Mouse (Mus musculus): ENCODE data around the gene AW549877. TPM values are rescaled to one million over a fixed set of nuclear protein-coding genes. Genes with fewer than 3 reads are reported as not detected.

Gene AW549877
- total RNA-seq, 4 experiments from 2014 or later, result 15.3 to 25.6 (median 19.9) TPM

DNA sequence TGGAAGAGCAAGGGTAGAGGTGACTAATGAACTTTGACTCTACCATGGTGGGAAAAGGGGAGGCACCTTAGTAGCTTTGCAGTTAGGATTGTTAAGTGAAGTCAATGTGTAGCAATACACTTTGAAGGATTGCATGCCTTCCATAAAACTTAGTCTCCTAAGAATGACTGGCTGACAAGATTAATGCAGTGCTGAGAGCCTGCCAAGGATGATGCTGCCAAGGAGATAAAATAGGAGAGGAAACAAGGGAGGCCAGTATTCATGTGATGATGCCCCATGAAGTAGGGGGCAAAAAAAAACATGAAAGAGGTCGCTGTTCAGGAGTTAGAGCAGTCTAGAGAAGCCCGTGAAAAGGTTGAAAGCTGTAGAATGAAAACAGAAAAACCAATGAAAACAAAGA, 10.7 kb downstream of the AW549877 start:
- DNase-seq (ENCODE audit: low spot score), result no peak

DNA sequence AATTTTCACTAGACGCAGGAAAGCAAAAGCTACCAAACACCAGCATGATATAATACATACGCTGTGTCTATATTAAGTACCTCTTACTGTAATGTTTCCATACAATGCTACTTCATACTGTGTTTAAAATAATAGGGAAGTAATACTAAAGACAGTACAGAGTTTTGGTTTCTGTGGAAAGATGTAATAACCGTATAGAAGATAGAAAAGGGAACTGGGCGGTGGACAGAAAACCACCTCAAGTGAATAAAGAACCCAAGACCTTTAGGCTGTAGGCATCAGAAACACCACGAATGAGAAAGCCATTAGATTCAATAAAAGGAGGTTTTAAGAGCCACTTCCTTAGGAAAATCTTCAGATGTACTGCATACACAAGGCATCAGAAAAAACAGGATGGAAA, 12.8 kb downstream of the AW549877 start:
- no peak for DNase-seq (ENCODE audit: low spot score)

DNA sequence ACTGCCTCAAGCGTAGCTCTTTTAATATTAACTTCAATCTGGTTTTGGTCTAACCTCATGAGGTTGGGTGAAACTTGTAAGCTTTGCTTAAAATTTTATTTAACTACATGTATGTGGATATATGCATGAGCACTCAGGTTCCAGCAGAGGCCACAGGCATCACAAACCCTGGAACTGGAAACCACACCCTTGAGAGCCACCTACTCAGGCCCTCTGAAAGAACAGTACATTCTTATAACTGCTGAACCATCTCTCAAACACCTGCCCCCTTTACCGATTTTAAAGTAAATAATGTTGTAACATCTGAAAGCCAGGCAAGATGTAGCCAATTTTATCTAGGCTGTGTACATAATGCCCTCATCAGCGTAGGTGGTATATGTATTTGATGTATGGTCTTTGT, 15.7 kb downstream of the AW549877 start:
- DNase-seq (ENCODE audit: low spot score), result no peak

DNA sequence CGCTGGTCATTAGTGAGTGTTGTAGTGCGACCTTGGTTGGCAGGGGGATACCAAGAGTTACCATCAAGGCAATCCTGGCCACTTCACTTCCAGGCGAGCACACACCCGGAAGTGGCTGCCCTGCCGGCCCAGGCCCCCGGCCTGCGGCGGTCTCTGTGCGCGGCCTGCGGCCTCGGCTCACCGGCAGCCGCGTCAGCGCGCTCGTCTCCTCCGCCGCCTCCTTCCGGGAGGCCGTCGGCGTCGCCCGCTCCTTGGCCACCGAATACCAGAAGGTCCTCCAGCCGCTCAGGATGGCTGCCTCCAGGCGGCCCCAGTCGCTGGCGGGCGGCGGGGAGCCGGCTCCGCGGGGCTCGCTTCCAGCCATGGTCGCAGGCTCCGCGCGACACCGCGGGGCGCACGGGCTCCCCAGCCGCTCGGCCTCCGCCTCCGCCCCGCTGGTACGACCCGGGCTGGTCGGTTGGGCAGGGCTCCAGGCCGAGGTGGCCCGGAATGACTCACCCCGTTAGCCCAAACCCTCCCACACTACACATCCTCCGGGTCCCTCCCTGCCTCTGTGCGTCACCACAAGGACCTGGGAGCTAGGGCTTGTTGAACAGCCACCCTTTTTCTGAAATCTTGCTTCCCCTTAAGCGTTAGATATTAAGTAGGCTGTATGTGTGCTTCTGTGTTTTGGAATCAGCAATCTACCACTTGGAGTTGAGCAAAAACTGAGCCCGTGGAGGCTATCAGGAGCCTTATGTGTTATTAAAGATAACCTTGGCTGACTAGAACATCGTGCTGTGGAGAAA, 16.3 kb downstream of the AW549877 start, which contains the start of gene Fbxo4:
Fbxo4 (minus strand) TSS at position 513 of the 788 bp plus-strand sequence.
- DNase-seq (ENCODE audit: low spot score), result peak; percentile 86

DNA sequence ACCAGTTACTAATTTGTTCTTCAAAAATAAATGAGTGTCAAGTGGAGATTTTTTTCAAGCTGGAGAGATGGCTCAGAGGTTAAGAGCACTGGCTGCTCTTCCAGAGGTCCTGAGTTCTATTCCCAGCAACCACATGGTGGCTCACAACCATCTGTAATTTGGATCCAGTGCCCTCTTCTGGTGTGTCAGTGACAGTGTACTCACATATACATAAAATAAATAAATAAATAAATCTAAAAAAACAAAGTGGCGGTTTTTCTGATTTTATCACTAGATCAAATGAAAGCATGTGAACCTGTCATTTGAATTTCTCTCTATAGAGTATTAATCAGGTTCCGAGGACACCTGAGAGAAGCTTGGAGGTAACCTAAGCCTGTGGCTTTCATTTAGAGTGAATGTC, 17.3 kb downstream of the AW549877 start:
- no peak for DNase-seq (ENCODE audit: low spot score)

DNA sequence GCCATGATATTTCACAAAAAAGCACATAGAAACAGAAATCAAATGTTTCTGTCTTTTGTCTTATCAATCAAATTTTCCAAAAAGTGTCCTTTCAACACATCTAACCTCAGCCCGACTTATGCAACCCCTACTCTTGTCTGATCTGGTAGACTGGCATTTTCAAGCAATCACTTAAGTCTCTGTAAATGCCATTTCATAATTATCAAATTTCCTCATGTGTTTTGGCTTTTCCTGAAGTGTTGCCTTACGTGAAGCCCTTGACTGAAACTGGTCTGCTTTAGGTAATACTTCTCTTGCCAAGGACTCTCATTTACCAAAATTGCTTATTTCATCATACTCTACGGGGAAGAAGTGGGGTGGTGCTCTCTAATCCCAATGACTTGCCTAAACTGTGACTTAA, 22.2 kb downstream of the AW549877 start:
- DNase-seq (ENCODE audit: low spot score), result no peak

DNA sequence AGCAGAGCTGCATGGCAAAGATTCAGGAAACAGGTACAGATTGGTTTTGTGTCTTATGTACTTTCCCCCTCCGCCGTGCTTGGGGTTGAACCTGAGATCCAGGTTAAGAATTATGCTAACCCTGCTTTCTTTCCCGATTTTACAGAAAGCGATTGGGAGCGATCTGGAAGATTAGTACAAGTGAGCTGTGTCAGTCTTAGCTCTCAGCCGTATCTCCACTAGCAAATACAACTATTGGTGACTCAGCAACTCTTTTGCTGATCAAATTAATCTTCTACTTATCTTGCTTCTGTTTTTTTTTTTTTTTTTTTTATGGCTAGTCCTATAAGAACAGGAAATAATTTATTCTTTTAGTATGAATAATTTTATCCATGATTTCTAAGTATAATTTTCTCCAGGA, 25.4 kb downstream of the AW549877 start:
- no peak for DNase-seq (ENCODE audit: low spot score)

DNA sequence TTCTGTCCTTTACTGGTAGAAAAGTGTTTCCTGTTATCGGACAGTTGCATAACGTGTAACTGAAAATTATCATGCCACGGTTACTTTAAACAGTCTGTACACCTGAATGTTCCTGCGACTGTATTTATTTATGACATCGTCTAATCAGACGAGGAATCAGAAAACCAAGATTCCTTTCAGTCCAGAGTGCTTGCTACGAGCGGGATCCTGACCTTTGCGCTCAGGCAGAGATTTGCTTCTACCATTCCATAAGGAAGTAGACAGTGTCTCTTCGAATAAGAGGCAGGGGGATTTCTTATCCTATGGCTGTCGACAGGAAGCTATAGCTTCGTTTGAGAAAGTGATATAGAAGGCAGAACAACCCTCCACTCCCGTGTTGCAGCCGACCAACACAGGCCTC, 25.8 kb downstream of the AW549877 start:
- no peak for DNase-seq (ENCODE audit: low spot score)

DNA sequence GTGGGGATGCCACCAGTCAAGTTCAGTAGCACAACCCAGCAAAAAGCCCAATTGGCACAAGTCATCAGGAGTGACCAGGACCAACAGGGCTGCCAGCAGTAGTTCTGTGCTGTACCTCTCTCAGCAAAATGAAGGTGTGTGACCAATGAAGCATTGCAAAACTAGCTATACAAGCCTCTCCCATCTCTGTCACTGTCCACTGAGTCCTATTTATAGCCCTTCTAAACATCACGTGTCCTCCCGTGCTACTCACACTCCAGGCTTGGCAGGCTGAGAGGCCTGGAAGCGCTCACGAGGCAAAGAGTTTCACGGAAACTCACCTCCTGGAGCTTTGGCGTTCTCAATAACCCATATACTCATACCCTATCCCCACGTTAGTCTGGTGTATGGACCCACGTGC, 33.3 kb downstream of the AW549877 start:
- peak; percentile 62 for DNase-seq (ENCODE audit: low spot score)

DNA sequence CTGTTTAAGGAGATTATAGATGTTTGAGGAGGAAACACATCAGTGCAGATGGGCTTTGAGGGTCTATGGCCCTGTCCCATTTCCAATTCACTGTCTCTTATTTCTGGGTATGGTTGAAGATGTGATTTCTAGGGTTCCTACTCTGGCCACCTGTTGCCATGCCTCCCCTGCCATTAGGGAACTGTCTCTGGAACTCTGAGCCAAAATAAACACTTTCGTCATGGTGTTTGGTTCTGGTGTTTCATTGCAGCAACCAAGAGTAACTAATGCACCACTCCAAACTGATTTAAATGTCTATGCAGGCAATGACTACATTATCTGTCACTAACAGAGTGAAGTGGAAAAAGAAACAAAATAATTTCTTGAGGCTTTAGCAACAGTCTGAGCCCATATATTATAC, 35.5 kb downstream of the AW549877 start:
- no peak for DNase-seq (ENCODE audit: low spot score)

DNA sequence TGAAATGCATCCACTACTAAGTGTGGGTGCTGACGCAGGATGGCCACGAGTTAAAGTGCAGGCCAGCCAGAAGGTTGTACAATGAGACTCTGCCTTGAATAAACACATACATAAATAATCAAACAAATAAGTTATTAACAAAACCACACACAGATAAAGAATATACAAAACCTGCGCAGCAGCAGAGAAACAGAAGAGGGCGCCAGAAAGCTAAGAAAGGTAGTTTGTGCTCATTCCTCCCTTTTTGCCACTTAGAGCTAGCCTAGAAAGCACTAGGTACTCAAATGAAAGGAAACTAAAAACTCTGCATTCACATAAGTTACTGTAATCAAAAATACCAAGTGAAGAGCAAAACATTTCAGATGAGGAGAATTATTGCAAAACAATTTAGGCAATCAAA, 37.6 kb downstream of the AW549877 start:
- DNase-seq (ENCODE audit: low spot score), result peak; percentile 50

DNA sequence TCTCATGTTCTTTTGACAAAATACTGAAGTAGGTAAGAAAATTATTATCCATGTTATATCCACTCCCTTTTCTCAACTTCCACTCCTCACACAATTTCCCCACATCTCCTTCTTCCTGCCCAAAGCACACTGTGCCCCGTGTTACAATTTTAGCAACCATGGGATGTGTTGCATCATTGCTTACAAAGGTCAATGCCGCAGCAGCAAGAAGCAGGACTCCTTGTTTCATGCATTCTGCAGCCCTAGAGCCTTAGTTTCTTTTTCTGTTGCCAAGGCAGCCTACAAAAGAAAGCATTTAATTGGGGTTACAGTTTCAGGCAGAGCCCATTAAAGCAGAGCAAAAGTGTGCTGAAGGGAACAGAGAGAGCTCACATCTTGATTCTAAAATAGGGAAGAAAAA, 40.6 kb downstream of the AW549877 start:
- DNase-seq (ENCODE audit: low spot score), result no peak

DNA sequence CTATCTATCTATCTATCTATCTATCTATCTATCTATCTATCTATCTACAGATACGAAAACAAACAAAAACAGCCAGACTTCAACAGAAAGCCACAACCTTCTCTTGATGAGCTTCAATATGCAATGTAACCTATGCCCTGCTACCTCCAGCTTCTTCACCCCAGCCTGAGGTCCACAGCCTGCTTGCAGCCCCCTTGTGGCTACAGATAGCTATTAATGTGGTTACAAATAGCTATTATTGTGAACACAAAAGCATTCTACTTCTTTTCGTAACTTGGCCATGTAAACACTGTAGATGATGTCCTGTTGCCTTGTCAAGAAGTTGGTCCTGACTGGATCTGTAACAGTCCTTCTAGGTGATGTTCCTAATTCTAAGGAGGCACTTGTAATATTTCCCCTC, 57.4 kb downstream of the AW549877 start:
- no peak for DNase-seq (ENCODE audit: low spot score)

DNA sequence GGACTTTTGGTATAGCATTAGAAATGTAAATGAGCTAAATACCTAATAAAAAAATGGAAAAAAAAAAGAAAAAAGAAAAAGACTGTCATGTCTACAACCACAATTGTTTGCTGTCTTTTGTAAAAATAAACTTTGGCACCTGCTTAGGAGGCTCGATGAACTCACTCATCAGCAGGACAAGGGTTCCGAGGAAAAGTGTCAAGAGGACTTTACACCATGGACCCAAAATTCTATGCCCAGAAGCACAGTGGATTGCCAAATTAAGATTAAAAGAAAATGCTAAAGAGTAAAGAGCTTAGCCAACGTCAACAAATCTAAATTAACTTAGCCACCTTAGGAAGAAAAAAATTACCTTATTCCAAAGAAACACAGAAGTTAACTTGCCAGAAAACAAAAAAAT, 59.5 kb downstream of the AW549877 start:
- DNase-seq (ENCODE audit: low spot score), result no peak

DNA sequence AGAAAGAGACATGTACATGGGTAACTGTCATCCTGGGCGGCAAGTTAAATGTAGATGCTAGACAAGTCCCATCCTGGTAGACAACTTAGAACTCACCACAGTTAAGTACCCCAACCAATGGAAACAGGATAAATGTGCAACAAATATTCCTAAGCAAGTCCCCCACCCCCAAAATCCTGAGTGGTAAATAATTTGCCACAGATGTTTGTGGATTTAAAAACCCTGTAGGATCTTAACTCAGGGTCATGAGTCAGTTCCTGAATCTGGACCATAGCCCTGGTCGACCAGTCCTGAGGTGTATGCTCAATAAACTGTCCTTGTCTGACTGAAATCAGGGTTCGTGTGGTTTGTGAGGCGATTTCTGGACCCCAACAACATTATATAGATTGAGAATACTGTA, 62.1 kb downstream of the AW549877 start:
- DNase-seq (ENCODE audit: low spot score), result no peak

Other genes with a start within 250 kb of the AW549877 start
- gene Fbxo4, start 16.2 kb downstream of the AW549877 start, total RNA-seq (2022), result 1 to 10 TPM; 5.1 to 7.8 (median 7.1) TPM
- 1,000 to 10,000 TPM; 1,258 to 1,664 (median 1,451) TPM for gene Oxct1, start 30.6 kb upstream of the AW549877 start, total RNA-seq (2022)